Mouse (Mus musculus) right cerebral cortex, postnatal 25 days (tissue): Measurements from ENCODE around the gene Rack1.
A peak's percentile ranks its signal among the peaks of the same experiment; 100 is the strongest.

Source experiments
- DNase-seq: peaks from one replicate; pipeline ENCODE4 v3.0.0; 2022

Rack1 gene

DNA sequence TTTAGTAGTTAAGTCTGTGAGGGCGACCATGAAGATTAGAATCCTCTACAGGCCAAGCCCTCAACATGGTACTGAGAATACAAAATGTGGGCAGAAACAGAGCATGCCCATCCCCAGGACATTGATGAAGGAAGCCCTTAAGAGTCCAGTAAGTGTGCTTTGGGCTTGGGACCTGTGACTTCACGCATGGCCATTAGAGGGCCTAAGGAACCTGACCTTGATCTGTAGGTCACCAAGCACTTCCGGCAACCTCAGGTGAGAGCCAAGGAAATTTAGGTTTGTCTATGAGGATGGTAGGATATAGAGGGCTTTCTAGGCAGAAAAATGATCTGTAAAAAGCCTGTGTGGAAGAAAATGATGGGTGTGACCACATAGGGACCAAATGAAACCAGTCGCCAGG is 3.8 kb upstream of the Rack1 start:
- DNase-seq, result no peak

GRCm38 (mm10) chr11:48797287-48797686 is 2.8 kb upstream of the Rack1 start:
- no peak for DNase-seq

DNA sequence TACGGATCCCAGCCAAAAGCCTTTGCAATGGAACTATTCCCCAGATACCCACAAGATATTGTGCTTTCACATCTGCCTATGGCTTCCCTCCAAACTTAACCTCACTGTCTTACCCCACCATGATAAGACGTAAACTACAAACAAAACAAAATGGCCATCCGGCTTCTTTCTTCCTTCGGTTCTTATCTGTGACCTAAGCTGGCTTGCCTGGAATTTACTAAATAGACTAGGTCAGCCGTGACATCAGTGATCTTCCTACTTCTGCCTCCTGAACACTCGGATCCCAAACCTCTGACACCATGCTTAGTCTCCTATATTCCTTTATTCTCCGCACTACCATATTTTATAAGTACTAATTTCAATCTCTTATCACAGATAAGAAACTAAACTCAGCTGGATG is 1.8 kb upstream of the Rack1 start:
- no peak for DNase-seq

GRCm38 (mm10) chr11:48798984-48799920 is 880 bp upstream of the Rack1 start:
- DNase-seq, result peak; percentile 47

GRCm38 (mm10) chr11:48801831-48802772 is 2.0 kb downstream of the Rack1 start:
- DNase-seq, result no peak

DNA sequence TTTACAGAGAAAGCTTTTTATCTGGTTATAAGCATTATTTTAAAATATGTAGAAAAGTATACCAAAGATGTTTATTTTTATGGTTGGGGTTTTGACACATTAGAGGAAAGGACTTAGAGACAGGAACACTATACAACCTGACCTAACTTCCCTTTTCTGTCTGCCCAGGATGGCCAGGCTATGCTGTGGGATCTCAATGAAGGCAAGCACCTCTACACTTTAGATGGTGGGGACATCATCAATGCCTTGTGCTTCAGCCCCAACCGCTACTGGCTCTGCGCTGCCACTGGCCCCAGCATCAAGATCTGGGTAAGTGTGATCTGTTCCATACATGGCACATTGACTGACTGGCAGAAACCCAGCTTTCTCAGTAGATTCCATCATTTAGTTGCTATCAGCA is 3.9 kb downstream of the Rack1 start:
- no peak for DNase-seq

GRCm38 (mm10) chr11:48804922-48805321 is 4.8 kb downstream of the Rack1 start:
- DNase-seq, result no peak

DNA sequence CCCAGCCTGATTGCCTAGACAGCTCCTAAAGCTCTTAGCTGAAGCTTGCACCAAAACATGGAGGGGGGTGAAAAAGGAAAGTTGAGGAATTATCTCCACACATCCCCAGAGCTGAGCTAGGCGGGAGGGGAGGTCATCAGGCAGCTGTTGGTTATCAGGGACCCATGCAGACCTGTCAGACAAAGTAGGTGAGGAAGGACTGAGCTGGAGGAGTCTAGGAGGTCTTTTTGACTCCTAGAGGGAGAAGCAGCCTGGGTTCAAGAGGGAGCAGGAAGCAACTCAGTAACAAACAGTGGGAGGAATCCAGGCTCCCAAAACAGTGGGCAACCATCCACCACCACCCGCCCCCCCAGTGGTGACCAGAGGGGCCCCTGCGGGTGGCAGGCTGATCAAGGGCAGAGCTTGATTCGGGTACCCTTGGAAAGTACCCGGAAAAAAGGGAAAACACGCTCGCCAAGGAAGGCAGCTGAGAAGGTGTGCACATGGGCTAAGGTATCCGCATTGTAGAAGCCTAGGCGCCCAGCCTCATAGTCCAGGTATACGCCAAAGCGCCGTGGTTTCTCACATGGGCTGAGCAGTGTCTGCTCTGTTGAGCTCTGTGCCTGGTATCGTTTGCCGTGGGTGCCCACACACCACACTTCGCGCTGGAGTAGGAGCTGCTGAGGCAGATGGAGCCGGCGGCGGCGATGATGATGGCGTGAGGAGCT is 6.9 kb downstream of the Rack1 start:
- peak; percentile 49 for DNase-seq

DNA sequence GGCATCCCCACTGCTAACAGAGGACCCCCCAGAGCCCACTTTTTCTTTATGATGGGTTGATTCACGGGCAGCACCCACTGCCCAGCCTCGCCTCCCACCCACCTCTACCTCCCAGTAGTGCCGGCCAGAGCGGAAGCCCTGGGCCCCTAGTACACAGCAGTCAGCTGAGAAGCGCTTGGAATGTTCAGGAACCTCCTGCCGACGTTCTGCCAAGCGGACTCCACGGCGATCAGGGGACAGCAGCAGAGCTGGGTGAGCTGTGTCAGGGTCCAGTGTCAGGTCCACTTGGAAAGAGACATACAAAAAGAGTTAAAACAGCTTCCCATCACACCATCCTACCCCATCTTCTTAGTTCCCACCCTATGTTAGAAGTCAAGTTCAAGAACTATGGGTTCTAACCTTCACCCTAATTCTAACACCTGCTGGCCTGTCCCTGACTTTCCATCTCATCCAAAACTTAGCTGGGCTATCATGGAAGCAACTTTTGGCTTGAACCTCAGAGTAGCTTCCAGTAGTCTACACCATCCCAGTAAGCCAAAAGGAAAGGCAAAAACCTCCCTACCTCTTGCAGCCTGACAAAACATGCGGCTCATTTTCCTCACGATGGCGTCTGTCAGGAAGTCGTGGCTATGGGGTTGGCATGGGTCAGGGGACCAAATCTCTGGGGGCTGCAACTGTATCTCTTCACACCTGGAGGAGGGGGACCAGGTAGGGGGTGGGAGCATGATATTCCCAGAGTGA is 7.6 kb downstream of the Rack1 start:
- no peak for DNase-seq

DNA sequence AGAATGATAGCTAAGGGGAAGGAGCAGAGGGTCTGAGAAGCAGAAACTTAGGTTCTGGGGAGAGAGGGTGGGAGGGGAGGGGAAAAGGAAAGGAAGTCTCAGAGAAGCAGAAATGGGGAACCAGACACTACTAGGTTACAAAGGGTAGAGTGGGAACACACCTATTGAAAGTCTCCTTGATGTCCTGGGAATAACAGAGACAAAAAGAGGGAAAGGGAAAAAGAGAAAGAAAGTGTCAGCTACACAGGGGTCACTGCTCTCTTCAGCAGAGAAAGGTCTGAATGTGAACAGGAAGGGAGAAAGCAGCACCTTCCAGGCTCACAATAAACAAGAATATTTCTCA is 8.1 kb downstream of the Rack1 start:
- DNase-seq, result no peak

DNA sequence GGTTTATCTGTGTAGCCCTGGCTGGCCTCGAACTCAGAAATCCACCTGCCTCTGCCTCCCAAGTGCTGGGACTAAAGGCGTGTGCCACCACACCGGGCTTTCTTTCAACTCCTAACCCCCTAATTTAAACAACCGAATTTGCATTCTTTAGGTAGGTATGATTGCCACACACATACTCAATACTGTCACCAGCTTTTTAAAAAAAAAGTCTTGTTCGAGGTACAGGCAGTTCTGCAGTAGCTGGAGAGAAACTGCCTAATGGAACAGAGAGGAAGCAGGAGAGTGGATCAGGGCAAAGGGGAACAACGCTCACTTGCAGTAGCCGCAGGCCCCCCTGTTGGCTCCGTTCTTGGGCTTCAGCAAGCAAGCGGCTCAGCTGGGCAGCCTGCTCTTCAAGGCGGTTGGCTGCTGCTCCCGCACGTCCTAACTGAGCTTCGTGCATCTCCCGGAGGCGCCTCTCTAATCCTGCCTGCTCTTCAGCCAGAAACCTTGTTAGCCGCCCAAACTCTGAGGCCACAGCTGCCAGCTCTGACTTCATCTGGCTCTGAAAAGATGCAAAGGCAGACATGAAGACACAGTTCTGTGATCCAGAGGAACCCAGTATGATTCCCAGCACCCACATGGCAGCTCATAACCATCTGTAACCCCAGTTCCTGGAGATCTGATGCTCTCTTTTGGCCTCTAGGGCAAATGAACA is 8.8 kb downstream of the Rack1 start:
- no peak for DNase-seq

GRCm38 (mm10) chr11:48809434-48809830 is 9.3 kb downstream of the Rack1 start:
- no peak for DNase-seq

- DNase-seq, result no peak
Measured at GRCm38 (mm10) chr11:48810142-48810541, 10.0 kb downstream of the Rack1 start.

- no peak for DNase-seq
Measured at GRCm38 (mm10) chr11:48813782-48814181, 13.7 kb downstream of the Rack1 start.

DNA sequence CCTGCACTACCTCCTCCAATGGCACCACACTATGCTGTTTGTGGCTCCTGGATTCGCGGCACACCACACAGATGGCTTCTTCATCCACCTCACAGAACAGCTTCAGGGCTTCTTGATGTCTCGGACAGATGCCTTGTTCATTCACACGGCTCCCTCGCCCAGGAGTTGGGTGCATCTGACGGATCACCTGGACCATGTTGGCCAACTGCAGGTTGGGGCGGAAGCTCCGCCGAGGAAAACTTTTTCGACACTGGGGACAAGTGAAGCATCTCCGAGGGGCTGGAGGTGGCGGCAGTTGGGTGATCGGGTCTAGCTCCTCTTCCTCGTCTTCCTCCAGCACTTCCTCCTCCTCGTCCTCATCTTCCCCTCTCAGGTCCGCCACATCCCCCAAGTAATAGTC is 15.7 kb downstream of the Rack1 start:
- DNase-seq, result no peak

- DNase-seq, result peak; percentile 24
Measured at GRCm38 (mm10) chr11:48816281-48816781, 16.2 kb downstream of the Rack1 start.

DNA sequence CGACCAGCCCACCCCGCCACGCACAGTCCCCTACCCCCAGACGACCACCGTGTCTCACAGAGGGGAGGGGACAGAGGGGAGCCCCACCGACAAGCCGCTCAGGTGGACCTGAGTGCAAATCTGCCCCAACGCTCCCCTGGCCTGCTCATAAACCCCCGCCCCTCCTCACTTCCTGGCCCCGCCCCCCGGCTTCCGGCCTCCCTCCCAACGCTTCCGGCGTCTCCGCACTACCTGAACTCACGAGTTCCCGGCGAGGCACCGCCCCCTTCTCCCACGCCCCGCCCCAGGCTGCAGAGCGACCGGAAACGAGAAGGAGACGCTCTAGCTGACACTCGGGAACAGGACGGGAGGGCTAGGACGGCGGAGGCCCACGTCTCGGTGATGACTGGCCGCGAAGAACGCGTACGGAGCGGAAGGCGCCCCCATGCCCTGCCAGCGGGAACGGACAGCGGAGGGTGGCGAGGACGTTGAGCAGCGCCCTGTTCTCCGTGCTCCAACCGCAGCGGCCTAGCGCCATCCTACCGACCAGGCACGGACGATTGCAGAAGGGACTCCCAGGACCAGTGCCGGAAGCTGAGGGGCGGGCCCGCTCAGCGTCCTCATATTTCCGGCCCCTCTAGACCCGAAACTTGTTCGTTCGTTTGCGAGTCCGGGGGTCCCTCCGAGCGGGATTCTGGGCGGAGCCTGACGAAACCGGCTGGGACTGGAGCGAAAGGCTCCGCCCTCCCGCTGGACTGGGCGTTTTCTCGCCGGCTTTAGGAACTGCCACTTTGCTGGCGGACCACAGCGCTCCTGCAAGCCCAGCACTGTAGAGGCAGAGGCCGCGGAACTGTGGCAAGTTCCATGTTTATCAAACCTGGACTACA is 16.9 kb downstream of the Rack1 start, which contains the start of gene Trim41:
TSS of gene Trim41 (minus strand) at position 554 of the 866 bp plus-strand sequence.
- peak; percentile 98 for DNase-seq

GRCm38 (mm10) chr11:48817794-48818193 is 17.7 kb downstream of the Rack1 start:
- DNase-seq, result no peak

DNA sequence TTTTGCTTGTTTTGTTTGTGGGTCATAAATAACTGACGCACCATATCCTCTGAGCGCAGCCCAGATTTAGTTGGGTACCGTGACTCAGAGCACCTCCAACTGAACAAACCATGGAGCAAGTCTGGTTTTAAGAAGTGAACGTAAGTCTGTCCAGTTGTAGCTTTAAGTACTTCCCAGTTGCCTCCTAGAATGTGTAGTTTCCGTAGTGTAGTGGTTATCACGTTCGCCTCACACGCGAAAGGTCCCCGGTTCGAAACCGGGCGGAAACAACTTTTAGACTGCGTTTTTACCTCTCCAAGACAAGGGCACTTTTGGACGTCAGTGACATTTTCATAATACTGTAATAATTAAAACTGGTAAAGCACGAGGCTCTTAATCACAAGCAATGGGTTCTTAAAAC is 18.2 kb downstream of the Rack1 start:
- peak; percentile 75 for DNase-seq

DNA sequence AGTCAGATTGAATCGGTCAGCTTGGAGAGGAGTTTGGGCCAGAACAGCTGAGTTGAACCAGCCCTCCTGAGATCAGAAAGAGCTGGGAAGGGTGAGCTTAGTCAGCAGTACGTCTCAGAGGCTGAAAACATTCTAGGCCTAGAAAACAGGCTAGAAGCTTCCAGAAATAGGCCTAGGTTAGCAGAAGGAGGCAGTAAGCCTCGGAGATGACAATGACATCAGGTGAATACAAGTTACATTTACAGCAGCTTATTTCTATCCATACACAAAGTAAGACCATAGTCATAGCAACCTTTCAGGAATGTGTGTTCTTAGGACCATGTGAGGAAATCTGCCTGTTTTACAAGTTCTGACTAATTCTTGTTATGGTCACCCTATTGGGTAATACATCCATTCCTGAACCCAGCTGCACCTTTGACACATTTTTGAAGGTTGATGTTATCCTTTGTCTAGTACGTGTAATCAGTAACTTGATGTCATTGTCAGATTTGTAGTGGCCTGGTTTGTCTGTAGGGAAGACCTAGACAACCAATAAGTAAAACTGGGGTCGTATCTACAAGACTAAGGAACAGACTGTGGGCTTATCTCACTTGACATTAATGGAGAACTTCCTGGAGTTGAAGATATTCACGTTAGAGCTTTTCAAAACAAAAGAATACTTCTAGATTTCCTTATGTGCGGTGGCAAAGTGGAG is 19.6 kb downstream of the Rack1 start:
- DNase-seq, result no peak
